Mouse (Mus musculus): ENCODE results near the gene Car3. TPM values are rescaled to one million over a fixed set of nuclear protein-coding genes. Genes with fewer than 3 reads are reported as not detected.
"Not testable (repeated sequence)": the region's sequence is repeated elsewhere in the genome, so short reads cannot be mapped to it uniquely, and the experiment has no call there.

Car3 gene
- polyA plus RNA-seq (2012; ENCODE audit: insufficient read depth, insufficient read length, low replicate concordance, missing spikeins): not detected in 2 replicates

- WGBS: 8% methylated on average over 18 of the region's 18 CpGs
- no peak within 1 kb of the TSS for H3K27ac ChIP-seq (ENCODE audit: insufficient read depth, low read depth, low read length)
- H3K4me1 ChIP-seq (ENCODE audit: control insufficient read depth, insufficient read depth, low read length): peaks cover 9% of the 10 kb centered on the region; the same call in 1 of the 2 replicates
- no peak for TF ChIP-seq CTCF (IDR thresholded peaks at IDR 0.05; ENCODE audit: insufficient read depth, low read depth, low read length)
- no peak for TF ChIP-seq POLR2A (IDR thresholded peaks at IDR 0.05; ENCODE audit: insufficient read depth, low read depth, low read length)
- peak within 1 kb of the TSS; percentile 23 for H3K4me3 ChIP-seq (ENCODE audit: insufficient read depth, low read depth, low read length)
Measured at GRCm38 (mm10) chr3:14863022-14863711, at the start of gene Car3. Gene Car3, plus strand, starts transcription at chr3:14863512.

GRCm38 (mm10) chr3:14815396-14815795 is 47.9 kb upstream of the Car3 start:
- not testable (repeated sequence) for H3K4me3 ChIP-seq (ENCODE audit: insufficient read depth, low read depth, low read length); H3K27ac ChIP-seq (ENCODE audit: insufficient read depth, low read depth, low read length)
- 81% methylated on average over 1 of the region's 1 CpGs for WGBS

GRCm38 (mm10) chr3:14819844-14820504 is 43.3 kb upstream of the Car3 start:
- TF ChIP-seq POLR2A (IDR thresholded peaks at IDR 0.05; ENCODE audit: insufficient read depth, low read depth, low read length): no peak
- no peak for TF ChIP-seq CTCF (IDR thresholded peaks at IDR 0.05; ENCODE audit: insufficient read depth, low read depth, low read length)
- Histone ChIP-seq H3K4me1 (ENCODE audit: control insufficient read depth, insufficient read depth, low read length) (no peaks in the 10 kb centered on the region), H3K4me3 (ENCODE audit: insufficient read depth, low read depth, low read length) (no peak overlapping the region), H3K27ac (ENCODE audit: insufficient read depth, low read depth, low read length) (no peak overlapping the region)
- WGBS: 70% methylated on average over 1 of the region's 1 CpGs

More at GRCm38 (mm10) chr3:14815396-14815795, 47.9 kb upstream of the Car3 start:
- H3K4me1 ChIP-seq (ENCODE audit: control insufficient read depth, insufficient read depth, low read length): not testable (repeated sequence)

- TF ChIP-seq CTCF (IDR thresholded peaks at IDR 0.05; ENCODE audit: insufficient read depth, low read depth, low read length) (no peak), POLR2A (IDR thresholded peaks at IDR 0.05; ENCODE audit: insufficient read depth, low read depth, low read length) (no peak)
- H3K27ac ChIP-seq (ENCODE audit: insufficient read depth, low read depth, low read length): no peak overlapping the region
- no peaks in the 10 kb centered on the region for H3K4me1 ChIP-seq (ENCODE audit: control insufficient read depth, insufficient read depth, low read length)
- no peak overlapping the region for H3K4me3 ChIP-seq (ENCODE audit: insufficient read depth, low read depth, low read length)
Measured at GRCm38 (mm10) chr3:14828896-14829295, 34.4 kb upstream of the Car3 start.

GRCm38 (mm10) chr3:14831219-14831835 is 32.0 kb upstream of the Car3 start:
- H3K4me1 ChIP-seq (ENCODE audit: control insufficient read depth, insufficient read depth, low read length): no peaks in the 10 kb centered on the region
- 82% methylated on average over 5 of the region's 5 CpGs for WGBS
- no peak overlapping the region for H3K4me3 ChIP-seq (ENCODE audit: insufficient read depth, low read depth, low read length)
- H3K27ac ChIP-seq (ENCODE audit: insufficient read depth, low read depth, low read length): no peak overlapping the region
- no peak for TF ChIP-seq CTCF (IDR thresholded peaks at IDR 0.05; ENCODE audit: insufficient read depth, low read depth, low read length)
- no peak for TF ChIP-seq POLR2A (IDR thresholded peaks at IDR 0.05; ENCODE audit: insufficient read depth, low read depth, low read length)

GRCm38 (mm10) chr3:14832766-14833165 is 30.5 kb upstream of the Car3 start:
- Histone ChIP-seq H3K27ac (ENCODE audit: insufficient read depth, low read depth, low read length) (no peak overlapping the region), H3K4me3 (ENCODE audit: insufficient read depth, low read depth, low read length) (no peak overlapping the region), H3K4me1 (ENCODE audit: control insufficient read depth, insufficient read depth, low read length) (no peaks in the 10 kb centered on the region)
- TF ChIP-seq POLR2A (IDR thresholded peaks at IDR 0.05; ENCODE audit: insufficient read depth, low read depth, low read length): no peak
- no peak for TF ChIP-seq CTCF (IDR thresholded peaks at IDR 0.05; ENCODE audit: insufficient read depth, low read depth, low read length)

- WGBS: 94% methylated on average over 1 of the region's 1 CpGs
- Histone ChIP-seq H3K4me1 (ENCODE audit: control insufficient read depth, insufficient read depth, low read length) (no peaks in the 10 kb centered on the region), H3K4me3 (ENCODE audit: insufficient read depth, low read depth, low read length) (no peak overlapping the region), H3K27ac (ENCODE audit: insufficient read depth, low read depth, low read length) (no peak overlapping the region)
- no peak for TF ChIP-seq CTCF (IDR thresholded peaks at IDR 0.05; ENCODE audit: insufficient read depth, low read depth, low read length)
- TF ChIP-seq POLR2A (IDR thresholded peaks at IDR 0.05; ENCODE audit: insufficient read depth, low read depth, low read length): no peak
Measured at GRCm38 (mm10) chr3:14838936-14839335, 24.4 kb upstream of the Car3 start.

GRCm38 (mm10) chr3:14839466-14840118 is 23.7 kb upstream of the Car3 start:
- H3K4me1 ChIP-seq (ENCODE audit: control insufficient read depth, insufficient read depth, low read length): no peaks in the 10 kb centered on the region
- H3K27ac ChIP-seq (ENCODE audit: insufficient read depth, low read depth, low read length): no peak overlapping the region
- no peak overlapping the region for H3K4me3 ChIP-seq (ENCODE audit: insufficient read depth, low read depth, low read length)
- WGBS: 84% methylated on average over 3 of the region's 3 CpGs
- TF ChIP-seq POLR2A (IDR thresholded peaks at IDR 0.05; ENCODE audit: insufficient read depth, low read depth, low read length) (no peak), CTCF (IDR thresholded peaks at IDR 0.05; ENCODE audit: insufficient read depth, low read depth, low read length) (no peak)

Data from olfactory bulb, adult 2 months (tissue).